Mouse (Mus musculus) myocyte (in vitro differentiated cells): Measurements from ENCODE around the gene Tpk1. TPM values are rescaled to one million over a fixed set of nuclear protein-coding genes. Genes with fewer than 3 reads are reported as not detected.
A peak's percentile ranks its signal among the peaks of the same experiment; 100 is the strongest.

Experiments used
- H3K27me3 ChIP-seq: one replicate; pipeline ENCODE4 v1.6.1; 2011; ENCODE audit not compliant: control insufficient read depth, insufficient read depth, insufficient read length
- H3K36me3 ChIP-seq: one replicate; pipeline ENCODE4 v1.6.1; 2011; ENCODE audit not compliant: control insufficient read depth, insufficient read depth
- H3K4me2 ChIP-seq: one replicate; pipeline ENCODE4 v1.6.1; 2011; ENCODE audit warnings: low read depth, control low read depth
- H3K4me3 ChIP-seq: one replicate; pipeline ENCODE4 v1.5.1; 2011; ENCODE audit warnings: mild to moderate bottlenecking, control low read depth, moderate library complexity
- H3K79me2 ChIP-seq: one replicate; pipeline ENCODE4 v1.6.1; 2011; ENCODE audit not compliant: control insufficient read depth, insufficient read depth
- H3ac ChIP-seq: one replicate; pipeline ENCODE4 v1.6.1; 2011; ENCODE audit not compliant: control insufficient read depth, insufficient read length
- CEBPB ChIP-seq: IDR thresholded peaks from 2 replicates; pipeline ENCODE4 v1.6.1; 2011; ENCODE audit warnings: mild to moderate bottlenecking, moderate library complexity; ENCODE audit not compliant: poor library complexity, insufficient read depth, severe bottlenecking
- E2F4 ChIP-seq: IDR thresholded peaks from one replicate; pipeline ENCODE4 v1.6.1; 2011; ENCODE audit warnings: mild to moderate bottlenecking, control low read depth, moderate library complexity; ENCODE audit not compliant: insufficient read depth
- MAX ChIP-seq: IDR thresholded peaks from one replicate; pipeline ENCODE4 v1.6.1; 2011; ENCODE audit warnings: low read depth, mild to moderate bottlenecking, control low read depth
- MYOD1 ChIP-seq, 3 experiments: IDR thresholded peaks; one replicate each; pipeline ENCODE4 v1.6.1; 2011; ENCODE audit warnings: control low read depth in 2 of 3, low read depth in 2 of 3, mild to moderate bottlenecking in 2 of 3, moderate library complexity in 1 of 3; ENCODE audit not compliant: insufficient read length in 2 of 3, control insufficient read depth in 1 of 3
- MYOG ChIP-seq, 3 experiments: IDR thresholded peaks; one replicate each; pipeline ENCODE4 v1.6.1; 2011; ENCODE audit warnings: control low read depth in 2 of 3, low read depth in 2 of 3, mild to moderate bottlenecking in 2 of 3; ENCODE audit not compliant: insufficient read length in 2 of 3, control insufficient read depth in 1 of 3, insufficient read depth in 1 of 3
- POLR2A ChIP-seq: IDR thresholded peaks from one replicate; pipeline ENCODE4 v1.6.1; 2011; ENCODE audit warnings: low read depth, mild to moderate bottlenecking, control low read depth, moderate library complexity; ENCODE audit not compliant: insufficient read length
- POLR2AphosphoS2 ChIP-seq: IDR thresholded peaks from one replicate; pipeline ENCODE4 v1.6.1; 2011; ENCODE audit warnings: low read depth, control low read depth; ENCODE audit not compliant: insufficient read length
- REST ChIP-seq: IDR thresholded peaks from one replicate; pipeline ENCODE4 v1.6.1; 2011; ENCODE audit warnings: mild to moderate bottlenecking, control low read depth, moderate library complexity; ENCODE audit not compliant: insufficient read depth, insufficient read length
- SRF ChIP-seq: IDR thresholded peaks from one replicate; pipeline ENCODE4 v1.6.1; 2011; ENCODE audit warnings: low read depth; ENCODE audit not compliant: control insufficient read depth, insufficient read length
- TCF12 ChIP-seq: IDR thresholded peaks from one replicate; pipeline ENCODE4 v1.6.1; 2011; ENCODE audit warnings: mild to moderate bottlenecking, control low read depth; ENCODE audit not compliant: poor library complexity, insufficient read depth, severe bottlenecking
- TCF3 ChIP-seq: IDR thresholded peaks from one replicate; pipeline ENCODE4 v1.6.1; 2011; ENCODE audit warnings: low read depth, control low read depth; ENCODE audit not compliant: insufficient read length
- USF1 ChIP-seq: IDR thresholded peaks from one replicate; pipeline ENCODE4 v1.6.1; 2011; ENCODE audit warnings: low read depth, mild to moderate bottlenecking, control low read depth, moderate library complexity
- polyA plus RNA-seq: library from polyadenylated mRNA; unstranded; fragments of >200 nt; fragmentation: generic; extraction: Trizol; gene quantifications from one replicate; pipeline ENCODE4 v1.2.1, GENCODE M21; 2012; ENCODE audit warnings: missing spikeins

The Tpk1 gene
- polyA plus RNA-seq, 1 experiment, result 1.6 TPM

GRCm38 (mm10) chr6:43384304-43384703 is 281.8 kb downstream of the Tpk1 start:
- Histone ChIP-seq H3K36me3 (no peaks in the 10 kb centered on the region), H3ac (no peak overlapping the region), H3K4me2 (no peak overlapping the region), H3K27me3 (no peaks in the 10 kb centered on the region), H3K79me2 (no peaks in the 10 kb centered on the region), H3K4me3 (no peak overlapping the region)
- TF ChIP-seq POLR2AphosphoS2 (no peak), USF1 (no peak), TCF3 (no peak), MAX (no peak), REST (no peak), TCF12 (no peak), MYOD1 (IDR thresholded peaks at IDR 0.05; ENCODE audit: control insufficient read depth in 1 of 3, insufficient read length in 2 of 3, low read depth in 2 of 3) (no peak), POLR2A (no peak), SRF (no peak), E2F4 (no peak), CEBPB (no peak), MYOG (IDR thresholded peaks at IDR 0.05; ENCODE audit: control insufficient read depth in 1 of 3, insufficient read depth in 1 of 3, insufficient read length in 2 of 3, low read depth in 2 of 3) (no peak)

DNA sequence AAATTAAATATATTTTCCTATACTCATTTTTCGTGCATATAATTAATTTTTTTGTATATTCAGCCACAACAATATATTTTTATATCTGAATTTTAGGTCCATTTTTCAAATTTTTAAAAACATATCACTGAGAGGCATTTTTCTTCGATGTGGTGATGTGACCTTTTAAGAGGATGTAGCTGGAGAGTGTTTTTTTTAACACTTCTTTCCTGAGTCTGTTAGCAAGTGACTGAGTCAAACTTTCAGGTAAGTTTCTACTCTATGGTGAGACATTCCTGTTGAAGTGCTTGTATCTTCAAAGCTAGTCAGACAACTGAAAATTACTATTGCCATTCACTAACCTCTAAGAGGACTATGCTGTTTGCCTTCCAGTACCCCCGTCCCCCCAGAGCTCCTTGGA is 283.3 kb downstream of the Tpk1 start:
- H3K4me3 ChIP-seq, result peak overlapping the region; percentile 12
- no peaks in the 10 kb centered on the region for H3K27me3 ChIP-seq
- TF ChIP-seq CEBPB, result no peak
- no peak for TF ChIP-seq USF1
- no peak for TF ChIP-seq TCF3
- TF ChIP-seq POLR2A, result no peak
- no peak for TF ChIP-seq MAX
- TF ChIP-seq MYOG (IDR thresholded peaks at IDR 0.05; ENCODE audit: control insufficient read depth in 1 of 3, insufficient read depth in 1 of 3, insufficient read length in 2 of 3, low read depth in 2 of 3), result no peak
- TF ChIP-seq SRF, result no peak
- TF ChIP-seq POLR2AphosphoS2, result no peak
- TF ChIP-seq TCF12, result no peak
- TF ChIP-seq MYOD1 (IDR thresholded peaks at IDR 0.05; ENCODE audit: control insufficient read depth in 1 of 3, insufficient read length in 2 of 3, low read depth in 2 of 3), result no peak
- TF ChIP-seq E2F4, result no peak
- TF ChIP-seq REST, result no peak
- H3K36me3 ChIP-seq, result no peaks in the 10 kb centered on the region
- H3K79me2 ChIP-seq, result no peaks in the 10 kb centered on the region
- H3ac ChIP-seq, result no peak overlapping the region
- H3K4me2 ChIP-seq, result peak overlapping the region; percentile 53

- peak overlapping the region; percentile 53 for H3K4me2 ChIP-seq
- no peaks in the 10 kb centered on the region for H3K36me3 ChIP-seq
Observed at GRCm38 (mm10) chr6:43382284-43382683, 283.8 kb downstream of the Tpk1 start.

GRCm38 (mm10) chr6:43373206-43373605 is 292.9 kb downstream of the Tpk1 start:
- Histone ChIP-seq H3ac (no peak overlapping the region), H3K79me2 (no peaks in the 10 kb centered on the region), H3K27me3 (no peaks in the 10 kb centered on the region), H3K4me2 (no peak overlapping the region), H3K4me3 (no peak overlapping the region), H3K36me3 (no peaks in the 10 kb centered on the region)
- TF ChIP-seq MYOG (IDR thresholded peaks at IDR 0.05; ENCODE audit: control insufficient read depth in 1 of 3, insufficient read depth in 1 of 3, insufficient read length in 2 of 3, low read depth in 2 of 3), result no peak
- no peak for TF ChIP-seq TCF3
- TF ChIP-seq POLR2AphosphoS2, result no peak
- TF ChIP-seq USF1, result no peak
- TF ChIP-seq E2F4, result no peak
- no peak for TF ChIP-seq SRF
- TF ChIP-seq POLR2A, result no peak
- no peak for TF ChIP-seq TCF12
- TF ChIP-seq CEBPB, result no peak
- TF ChIP-seq REST, result no peak
- TF ChIP-seq MYOD1 (IDR thresholded peaks at IDR 0.05; ENCODE audit: control insufficient read depth in 1 of 3, insufficient read length in 2 of 3, low read depth in 2 of 3), result no peak
- no peak for TF ChIP-seq MAX

More at GRCm38 (mm10) chr6:43382284-43382683, 283.8 kb downstream of the Tpk1 start:
- Histone ChIP-seq H3K27me3 (no peaks in the 10 kb centered on the region), H3ac (no peak overlapping the region), H3K4me3 (peak overlapping the region; percentile 12), H3K79me2 (no peaks in the 10 kb centered on the region)
- TF ChIP-seq MYOG (IDR thresholded peaks at IDR 0.05; ENCODE audit: control insufficient read depth in 1 of 3, insufficient read depth in 1 of 3, insufficient read length in 2 of 3, low read depth in 2 of 3), result no peak
- TF ChIP-seq POLR2A, result peak; percentile 30

GRCm38 (mm10) chr6:43367434-43367945 is 298.6 kb downstream of the Tpk1 start:
- Histone ChIP-seq H3K36me3 (no peaks in the 10 kb centered on the region), H3K4me3 (no peak overlapping the region), H3ac (no peak overlapping the region), H3K27me3 (no peaks in the 10 kb centered on the region), H3K79me2 (no peaks in the 10 kb centered on the region), H3K4me2 (no peak overlapping the region)
- no peak for TF ChIP-seq SRF
- no peak for TF ChIP-seq TCF3
- TF ChIP-seq E2F4, result no peak
- TF ChIP-seq MYOG (IDR thresholded peaks at IDR 0.05; ENCODE audit: control insufficient read depth in 1 of 3, insufficient read depth in 1 of 3, insufficient read length in 2 of 3, low read depth in 2 of 3), result no peak
- TF ChIP-seq POLR2A, result no peak
- no peak for TF ChIP-seq CEBPB
- no peak for TF ChIP-seq MYOD1 (IDR thresholded peaks at IDR 0.05; ENCODE audit: control insufficient read depth in 1 of 3, insufficient read length in 2 of 3, low read depth in 2 of 3)
- no peak for TF ChIP-seq REST
